Mouse (Mus musculus) adipocyte (in vitro differentiated cells): Measurements from ENCODE around the gene Efcab11.
"Not testable (repeated sequence)": the region's sequence is repeated elsewhere in the genome, so short reads cannot be mapped to it uniquely, and the experiment has no call there.

ENCODE experiments used
- DNase-seq: peaks from one replicate; pipeline ENCODE4 v3.0.0-alpha.2; 2016; ENCODE audit warnings: low spot score

The Efcab11 gene

GRCm38 (mm10) chr12:99807891-99808290, 76.3 kb downstream of the Efcab11 start:
- no peak for DNase-seq

DNA sequence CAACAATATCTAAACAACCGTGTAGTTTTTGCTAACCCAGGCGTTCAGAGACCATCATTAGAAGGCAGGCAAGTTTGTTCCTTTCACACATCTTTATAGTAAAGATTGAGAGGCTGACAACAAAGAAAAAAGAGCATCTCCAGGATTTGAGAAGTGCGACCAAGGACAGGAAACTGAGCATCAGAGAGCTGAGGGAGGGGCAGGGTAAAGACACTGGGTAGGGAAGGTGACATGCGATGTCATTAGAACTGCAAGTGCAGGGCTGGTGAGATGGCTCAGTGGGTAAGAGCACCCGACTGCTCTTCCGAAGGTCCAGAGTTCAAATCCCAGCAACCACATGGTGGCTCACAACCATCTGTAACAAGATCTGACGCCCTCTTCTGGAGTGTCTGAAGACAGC, 77.5 kb downstream of the Efcab11 start:
- not testable (repeated sequence) for DNase-seq

DNA sequence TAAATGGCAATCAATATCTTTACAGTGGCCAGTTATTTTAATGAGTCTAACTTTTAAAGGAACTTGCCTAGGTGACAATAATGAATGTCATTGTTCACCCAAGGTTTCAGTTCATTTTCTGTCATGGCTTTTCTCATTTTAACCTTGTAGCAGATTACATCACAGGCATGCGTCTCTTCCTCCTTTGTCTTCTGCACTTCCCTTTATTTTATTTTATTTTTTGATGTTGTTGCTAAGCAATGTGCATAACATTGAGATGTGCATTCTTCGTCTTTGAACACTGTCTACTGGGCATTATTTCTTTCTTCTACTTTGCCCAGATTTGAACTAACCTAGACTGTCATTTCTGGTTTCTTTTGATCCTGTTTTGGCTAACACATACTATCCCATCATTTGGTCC, 88.3 kb downstream of the Efcab11 start:
- DNase-seq, result no peak

GRCm38 (mm10) chr12:99794792-99795620, 89.2 kb downstream of the Efcab11 start:
- DNase-seq, result no peak

GRCm38 (mm10) chr12:99794158-99794515, 90.1 kb downstream of the Efcab11 start:
- DNase-seq, result no peak

DNA sequence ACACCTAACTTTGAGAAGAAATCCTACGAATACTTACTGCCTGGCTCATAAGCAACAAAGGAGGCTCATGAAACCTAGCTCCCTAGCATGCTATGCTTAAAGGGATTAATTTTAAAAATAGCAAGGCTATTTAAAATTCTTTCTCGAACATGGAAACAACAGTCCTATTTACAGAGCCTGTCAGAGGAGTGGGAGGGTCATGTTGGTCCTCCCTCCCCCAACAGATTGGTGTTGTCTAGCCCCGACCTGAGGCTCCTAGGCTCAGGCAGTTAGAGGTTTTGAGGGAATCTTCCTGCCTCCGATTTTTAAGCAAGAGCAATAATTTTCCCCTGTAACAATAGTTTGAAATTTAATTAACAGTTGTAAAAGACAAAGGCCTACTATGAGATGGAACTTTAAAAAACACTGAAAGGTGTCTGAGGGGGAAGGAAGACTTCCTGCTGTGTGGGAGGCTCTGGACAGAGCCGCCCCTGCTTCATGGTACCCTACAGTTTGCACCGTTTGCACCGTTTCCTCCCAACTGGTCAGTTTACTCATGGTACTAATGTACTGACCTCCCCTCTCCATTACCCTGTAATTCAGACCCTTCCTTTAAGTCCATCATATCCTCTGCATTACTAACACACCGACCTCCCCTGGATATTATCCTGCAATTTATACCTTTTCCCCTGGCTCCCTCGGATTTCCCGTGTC, 90.6 kb downstream of the Efcab11 start:
- no peak for DNase-seq

- no peak for DNase-seq
Observed at GRCm38 (mm10) chr12:99789283-99789960, 94.8 kb downstream of the Efcab11 start.

GRCm38 (mm10) chr12:99781774-99782173, 102.5 kb downstream of the Efcab11 start:
- DNase-seq, result no peak

- DNase-seq, result no peak
Observed at GRCm38 (mm10) chr12:99780396-99780795, 103.8 kb downstream of the Efcab11 start.

DNA sequence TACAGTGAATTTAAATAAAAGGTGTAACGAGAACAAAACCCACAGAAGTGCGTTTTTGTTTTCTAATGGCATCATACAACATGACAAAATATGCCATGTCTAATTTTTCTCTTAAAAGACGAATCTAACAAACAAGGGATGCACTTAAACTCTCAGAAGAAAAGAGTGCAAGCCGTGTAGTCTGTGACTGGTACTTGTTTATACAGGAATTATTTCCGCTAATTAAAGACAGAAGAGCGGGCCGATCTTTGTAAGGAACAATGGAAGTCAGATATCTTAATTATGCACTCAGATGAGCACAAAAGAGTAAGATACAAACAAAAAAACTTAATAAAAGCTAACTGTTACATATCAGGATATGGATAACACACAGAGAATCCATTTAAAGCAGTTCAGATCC, 104.3 kb downstream of the Efcab11 start:
- DNase-seq, result no peak

DNA sequence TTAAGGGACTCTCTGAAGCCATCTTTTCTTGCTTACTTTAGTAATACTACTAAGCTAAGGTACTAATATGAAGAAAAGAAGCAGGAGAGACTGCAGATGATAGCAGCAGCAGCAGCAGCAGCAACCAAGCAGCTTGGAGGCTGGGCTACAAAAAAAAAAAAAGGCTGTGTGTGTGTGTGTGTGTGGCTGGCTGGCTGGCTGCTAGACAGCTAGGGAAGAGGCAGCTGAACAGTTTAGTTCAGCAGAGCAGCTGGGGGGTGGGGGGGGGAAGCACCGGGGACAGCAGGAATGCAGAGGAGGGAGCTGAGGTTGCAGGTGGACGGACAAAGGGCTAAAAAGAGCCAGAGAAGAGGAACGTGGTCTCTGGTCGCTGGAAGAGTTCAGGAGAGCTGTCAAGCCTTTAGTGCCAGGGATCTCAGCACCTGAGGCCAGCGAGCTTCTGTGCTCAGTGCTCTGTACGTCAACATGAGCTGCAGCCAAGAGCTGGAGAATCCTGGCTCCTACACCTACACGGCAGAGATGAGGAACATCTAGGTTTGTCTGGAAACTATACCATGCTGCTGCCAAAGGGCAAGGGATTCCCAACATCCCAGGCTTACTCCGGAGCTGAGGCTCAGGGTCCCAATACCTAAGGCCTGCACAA, 107.6 kb downstream of the Efcab11 start:
- DNase-seq, result peak; percentile 16

GRCm38 (mm10) chr12:99774864-99775263, 109.4 kb downstream of the Efcab11 start:
- DNase-seq, result no peak

DNA sequence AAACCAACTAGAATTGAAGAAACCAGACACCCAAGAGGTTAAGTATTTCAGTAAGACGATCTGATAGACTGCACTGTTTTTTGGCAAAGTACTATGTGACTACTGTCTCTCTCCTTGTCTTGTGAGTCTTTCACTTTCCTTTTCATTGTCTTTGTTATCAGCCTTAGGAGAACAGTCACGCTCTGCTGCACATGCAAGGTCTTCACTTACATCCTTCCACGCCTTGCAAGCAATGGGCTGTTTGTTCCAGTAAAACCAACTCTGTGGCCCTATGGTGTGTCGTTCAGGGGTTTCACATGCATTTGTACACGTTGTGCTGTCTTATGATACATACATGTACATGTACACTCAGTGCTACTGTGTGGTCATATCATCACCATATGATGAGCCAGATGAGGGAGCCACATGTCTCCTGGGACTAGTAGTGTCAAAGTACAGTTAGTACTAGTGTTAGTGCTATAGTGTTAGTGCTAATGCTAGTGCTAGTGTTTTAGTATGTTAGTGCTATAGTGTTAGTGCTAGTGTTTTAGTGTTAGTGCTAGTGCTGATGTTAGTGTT, 110.5 kb downstream of the Efcab11 start:
- no peak for DNase-seq

- DNase-seq, result no peak
Observed at GRCm38 (mm10) chr12:99771018-99771417, 113.2 kb downstream of the Efcab11 start.

- DNase-seq, result no peak
Observed at GRCm38 (mm10) chr12:99769626-99770025, 114.6 kb downstream of the Efcab11 start.

DNA sequence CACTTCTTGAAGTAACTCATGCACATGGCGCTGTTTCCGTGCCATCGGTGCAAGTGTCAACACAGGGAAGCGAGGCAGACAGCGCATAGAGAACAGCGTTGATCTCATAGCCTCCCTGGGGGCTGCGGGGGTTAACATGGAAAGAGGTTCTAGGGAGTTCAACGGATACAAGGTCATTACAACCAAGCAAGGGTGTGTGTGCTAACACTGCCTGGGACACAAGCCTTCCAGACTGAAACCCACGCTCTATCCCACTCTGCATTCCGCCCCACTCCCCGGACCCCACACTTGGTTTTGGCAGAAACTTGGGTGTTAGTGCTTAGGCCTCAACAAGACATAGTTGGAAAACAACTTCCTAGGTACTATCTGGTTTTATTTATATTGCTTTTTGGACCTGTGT, 116.5 kb downstream of the Efcab11 start:
- DNase-seq, result no peak

DNA sequence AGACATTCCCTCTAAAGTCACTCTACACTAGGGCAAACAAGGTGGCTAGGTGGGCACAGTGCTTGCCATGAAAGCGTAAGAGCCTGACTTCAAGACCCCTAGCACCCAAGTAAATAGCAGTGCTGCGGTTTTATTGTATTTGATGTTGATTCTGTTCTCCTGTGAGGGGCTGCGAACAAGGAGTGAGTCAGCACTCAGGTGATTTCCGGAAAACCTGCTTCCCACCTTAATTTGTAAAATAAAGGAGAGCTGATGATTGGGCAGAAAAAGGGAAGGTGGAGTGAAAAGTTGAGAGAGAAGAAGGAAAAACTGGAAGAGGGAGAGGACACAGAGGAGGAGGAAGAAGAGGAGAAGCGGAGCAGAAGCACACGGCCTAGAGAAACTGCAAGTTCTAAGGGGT, 118.3 kb downstream of the Efcab11 start:
- no peak for DNase-seq

DNA sequence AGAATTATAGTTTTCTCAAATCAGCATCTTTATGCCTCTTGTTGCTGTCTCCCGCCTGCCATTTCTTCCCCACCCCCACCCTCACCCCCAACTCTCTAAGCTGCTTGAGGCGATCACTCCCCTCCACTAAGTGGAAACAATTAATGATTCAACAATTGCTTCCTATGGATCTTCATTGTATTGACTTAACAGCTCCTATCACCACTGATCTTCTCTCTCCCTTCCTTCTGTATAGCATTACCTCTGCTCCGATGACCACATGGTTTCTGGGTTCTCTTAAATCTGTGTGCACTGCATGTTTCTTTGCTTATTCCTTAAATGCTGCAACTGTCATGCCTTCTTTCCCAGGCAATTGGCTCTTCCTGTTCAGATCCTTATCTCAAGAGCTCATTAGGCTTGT, 120.2 kb downstream of the Efcab11 start:
- no peak for DNase-seq

- no peak for DNase-seq
Observed at GRCm38 (mm10) chr12:99757754-99758526, 126.3 kb downstream of the Efcab11 start.

- DNase-seq, result no peak
Observed at GRCm38 (mm10) chr12:99756914-99757687, 127.1 kb downstream of the Efcab11 start.

- DNase-seq, result no peak
Observed at GRCm38 (mm10) chr12:99756213-99756612, 128.0 kb downstream of the Efcab11 start.
